Mouse (Mus musculus): ENCODE measurements around the gene Phf21b. TPM values are rescaled to one million over a fixed set of nuclear protein-coding genes. Genes with fewer than 3 reads are reported as not detected.
A peak's percentile ranks its signal among the peaks of the same experiment; 100 is the strongest.

Gene Phf21b
- polyA plus RNA-seq, 1 experiment from 2014 or later, result 4.0 TPM

DNA sequence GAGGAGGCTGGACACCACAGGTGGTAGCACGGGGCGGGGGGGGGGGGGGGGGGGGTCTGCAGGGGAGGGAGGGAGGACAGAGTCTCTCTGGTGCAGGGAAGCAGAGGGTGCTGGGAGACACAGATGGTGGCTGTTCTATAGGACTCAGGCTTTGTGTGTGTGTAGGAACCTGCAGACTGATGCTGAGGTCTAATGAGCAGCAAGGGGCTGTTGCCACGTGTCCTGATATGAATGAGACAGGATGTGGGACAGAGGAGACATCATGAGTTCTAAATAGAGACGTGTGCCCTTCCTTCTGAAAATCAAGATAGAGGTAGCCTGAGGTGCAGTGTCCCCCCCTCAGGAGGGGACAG lies 118.9 kb downstream of the Phf21b start:
- 0 out of 2 replicates have a peak, but pooled peaks have one; percentile 52 for ATAC-seq (ENCODE audit: low FRiP score, low read depth)
- Histone ChIP-seq H3K27ac (replicated peaks) (peak overlapping the region; percentile 66; the same call in 1 of the 2 replicates), H3K4me2 (no peak overlapping the region)

DNA sequence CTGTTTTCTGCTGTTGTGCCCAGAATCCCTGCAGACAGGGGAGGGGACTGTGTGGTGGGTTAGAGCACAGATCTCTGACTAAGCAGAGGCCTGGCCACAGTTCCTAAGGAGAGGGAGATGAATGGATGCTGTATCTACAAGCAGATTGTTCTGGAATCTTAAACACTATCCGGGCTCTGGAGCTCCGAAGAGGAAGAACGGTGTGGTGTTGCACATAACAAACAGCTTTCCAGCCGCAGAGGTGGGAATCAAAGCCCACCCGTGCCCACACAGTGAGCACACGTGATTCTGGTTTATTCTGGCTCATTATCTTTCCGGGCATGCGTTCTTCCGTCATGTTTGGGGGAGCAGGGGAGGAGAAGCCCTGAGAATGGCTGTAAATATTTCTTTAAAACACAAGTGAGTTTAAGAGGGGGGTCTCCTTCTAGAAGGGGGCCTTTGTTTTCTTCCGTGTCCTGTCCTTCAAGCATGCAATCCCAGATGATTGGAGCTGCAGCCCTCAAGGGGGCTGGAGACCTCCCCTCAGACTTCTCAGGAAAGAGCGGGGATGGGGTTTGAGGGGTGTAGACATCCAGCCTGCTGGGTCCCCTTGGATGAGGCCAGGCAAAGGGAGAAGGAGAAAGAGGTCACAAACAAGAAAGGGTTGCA lies 119.4 kb downstream of the Phf21b start:
- peaks cover 11% of the 10 kb centered on the region for H3K4me1 ChIP-seq (replicated peaks)
- no peak overlapping the region for H3K9ac ChIP-seq
- WGBS, result 38% methylated on average over 11 of the region's 11 CpGs
- no peak overlapping the region for H3K4me3 ChIP-seq
- ATAC-seq (ENCODE audit: low FRiP score, low read depth), result peak; percentile 80
- H3K9me3 ChIP-seq, result no peaks in the 10 kb centered on the region
- peak overlapping the region; percentile 66 for H3K27ac ChIP-seq (replicated peaks)
- no peaks in the 10 kb centered on the region for H3K36me3 ChIP-seq
- H3K27me3 ChIP-seq, result no peaks in the 10 kb centered on the region
- H3K4me2 ChIP-seq, result peak overlapping the region; percentile 29

More for the DNA sequence above, 118.9 kb downstream of the Phf21b start:
- WGBS, result 19% methylated on average over 3 of the region's 4 CpGs
- no peak overlapping the region for H3K4me3 ChIP-seq
- no peaks in the 10 kb centered on the region for H3K27me3 ChIP-seq
- no peaks in the 10 kb centered on the region for H3K9me3 ChIP-seq
- no peak overlapping the region for H3K9ac ChIP-seq
- peaks cover 10% of the 10 kb centered on the region for H3K4me1 ChIP-seq (replicated peaks)
- no peaks in the 10 kb centered on the region for H3K36me3 ChIP-seq

Other genes with a start within 250 kb of the Phf21b start
- gene Prr5, start 186.4 kb downstream of the Phf21b start, polyA plus RNA-seq (2015; fragmentation: Nextera tagmentation; extraction: Ambion mirVana), result 27.1 and 31.3 TPM in 2 replicates
- gene Arhgap8, start 136.0 kb downstream of the Phf21b start, polyA plus RNA-seq (2015; fragmentation: Nextera tagmentation; extraction: Ambion mirVana), result 0.75 and 0.92 TPM in 2 replicates
- 0.98 and 1.0 TPM in 2 replicates for gene Gm29666, start 64.0 kb upstream of the Phf21b start, polyA plus RNA-seq (2015; fragmentation: Nextera tagmentation; extraction: Ambion mirVana)
- 25.2 and 25.5 TPM in 2 replicates for gene Nup50, start 67.4 kb upstream of the Phf21b start, polyA plus RNA-seq (2015; fragmentation: Nextera tagmentation; extraction: Ambion mirVana)
- gene 5031439G07Rik, start 132.5 kb upstream of the Phf21b start, polyA plus RNA-seq (2015; fragmentation: Nextera tagmentation; extraction: Ambion mirVana), result 39.3 and 43.6 TPM in 2 replicates
- 0.91 and 1.6 TPM in 2 replicates for gene Upk3a, start 161.1 kb upstream of the Phf21b start, polyA plus RNA-seq (2015; fragmentation: Nextera tagmentation; extraction: Ambion mirVana)
- gene Fam118a, start 172.9 kb upstream of the Phf21b start, polyA plus RNA-seq (2015; fragmentation: Nextera tagmentation; extraction: Ambion mirVana), result 30.1 and 30.8 TPM in 2 replicates

Data from hindbrain, embryonic 15.5 days (tissue).